Mouse (Mus musculus) small intestine, adult 2 months (tissue): ENCODE data around the gene Trpv1. TPM values are rescaled to one million over a fixed set of nuclear protein-coding genes. Genes with fewer than 3 reads are reported as not detected.

Experiments
- H3K27ac ChIP-seq: fragments of 200-500 bp; 2 replicates; pipeline ENCODE4 v1.5.1; 2012; ENCODE audit warnings: low read depth, low read length, control low read depth, inconsistent platforms; ENCODE audit not compliant: insufficient read depth
- H3K27me3 ChIP-seq: fragments of 200-500 bp; 2 replicates; pipeline ENCODE4 v1.6.1; 2012; ENCODE audit warnings: mild to moderate bottlenecking, moderate library complexity, low read length, inconsistent platforms; ENCODE audit not compliant: control insufficient read depth, insufficient read depth
- H3K36me3 ChIP-seq: fragments of 200-500 bp; 2 replicates; pipeline ENCODE4 v1.6.1; 2012; ENCODE audit warnings: mild to moderate bottlenecking, low read length, control low read depth, inconsistent platforms; ENCODE audit not compliant: control insufficient read depth, insufficient read depth
- H3K4me1 ChIP-seq: fragments of 200-500 bp; 2 replicates; pipeline ENCODE4 v1.6.1; 2012; ENCODE audit warnings: low read length, inconsistent platforms, mixed read lengths; ENCODE audit not compliant: control insufficient read depth, insufficient read depth, insufficient read length
- H3K4me3 ChIP-seq: fragments of 200-500 bp; 2 replicates; pipeline ENCODE4 v1.5.1; 2012; ENCODE audit warnings: low read depth, mild to moderate bottlenecking, control low read depth, inconsistent platforms, low read length, moderate library complexity
- CTCF ChIP-seq: fragments of 200-500 bp; IDR thresholded peaks from 2 replicates; pipeline ENCODE4 v1.5.1; 2012; ENCODE audit warnings: low read depth, mild to moderate bottlenecking, control low read depth, inconsistent platforms, low read length, moderate library complexity, mixed read lengths; ENCODE audit not compliant: insufficient replicate concordance, insufficient read length; ENCODE audit errors: extremely low read depth
- POLR2A ChIP-seq: fragments of 200-500 bp; IDR thresholded peaks from 2 replicates; pipeline ENCODE4 v1.6.1; 2012; ENCODE audit warnings: low read depth, mild to moderate bottlenecking, control low read depth, inconsistent platforms, low read length, moderate library complexity
- WGBS: fragments of 180-500 bp; shearing (Covaris S2); methylation state at CpG from one replicate; pipeline ENCODE4 v1.1.7; 2018; 5-methylcytosine and 5-hydroxymethylcytosine counted together
- polyA plus RNA-seq: library from polyadenylated mRNA; depleted of rRNA; stranded (reverse); fragments of >200 nt; gene quantifications from 2 replicates; pipeline ENCODE4 v1.2.3, GENCODE M21; 2012

Trpv1 gene
- polyA plus RNA-seq, 1 experiment = 0.10 TPM

- peak within 1 kb of the TSS; percentile 92 for H3K27ac ChIP-seq
- no peaks in the 10 kb centered on the region for H3K27me3 ChIP-seq
- TF ChIP-seq CTCF (no peak), POLR2A (peak; percentile 62)
- peak within 1 kb of the TSS; percentile 85 for H3K4me3 ChIP-seq
- H3K4me1 ChIP-seq = peaks cover 4% of the 10 kb centered on the region; the same call in 1 of the 2 replicates
- under 1% methylated on average over 32 of the region's 32 CpGs for WGBS
- 0 out of 2 replicates have a peak, but pooled peaks cover 3% of the 10 kb centered on the region for H3K36me3 ChIP-seq
Measured at GRCm38 (mm10) chr11:73199230-73199712, 34.8 kb upstream of the Trpv1 start, which contains the start of gene Shpk. Shpk (plus strand) TSS chr11:73199460.

DNA sequence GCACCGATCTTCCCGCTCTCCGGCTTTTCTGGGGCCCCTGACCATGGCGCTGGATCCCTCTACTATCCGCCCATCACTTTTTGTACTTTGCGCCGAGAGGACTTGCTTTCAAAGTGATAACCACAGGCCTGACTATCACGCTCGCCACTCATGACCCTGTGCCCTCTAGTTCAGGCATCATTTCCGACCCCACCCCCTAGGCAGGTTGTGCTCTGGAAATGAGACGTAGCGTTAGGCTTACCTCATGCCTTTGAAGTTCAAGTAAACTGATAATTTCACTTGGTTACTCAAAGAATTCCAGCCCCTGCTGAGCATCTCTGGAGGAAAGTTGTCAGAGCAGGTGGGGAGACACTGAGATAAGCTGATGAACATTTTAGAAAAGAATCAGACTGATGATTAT lies 34.2 kb upstream of the Trpv1 start:
- Histone ChIP-seq H3K27me3 (no peaks in the 10 kb centered on the region), H3K4me1 (peaks cover 4% of the 10 kb centered on the region; the same call in 1 of the 2 replicates), H3K27ac (peak overlapping the region; percentile 92), H3K4me3 (peak overlapping the region; percentile 85), H3K36me3 (0 out of 2 replicates have a peak, but pooled peaks cover 3% of the 10 kb centered on the region)
- WGBS = 1% methylated on average over 12 of the region's 12 CpGs
- TF ChIP-seq CTCF (no peak), POLR2A (peak; percentile 34; the same call in 1 of the 2 replicates)

GRCm38 (mm10) chr11:73201021-73201420 lies 33.1 kb upstream of the Trpv1 start:
- TF ChIP-seq CTCF (no peak), POLR2A (no peak)
- Histone ChIP-seq H3K27ac (no peak overlapping the region), H3K4me1 (peaks cover 4% of the 10 kb centered on the region; the same call in 1 of the 2 replicates), H3K27me3 (no peaks in the 10 kb centered on the region), H3K36me3 (0 out of 2 replicates have a peak, but pooled peaks cover 1% of the 10 kb centered on the region), H3K4me3 (no peak overlapping the region)
- WGBS = 28% methylated on average over 2 of the region's 2 CpGs

- peaks cover 4% of the 10 kb centered on the region; the same call in 1 of the 2 replicates for H3K4me1 ChIP-seq
- TF ChIP-seq POLR2A = no peak
- no peak for TF ChIP-seq CTCF
- H3K27me3 ChIP-seq = no peaks in the 10 kb centered on the region
- WGBS = 37% methylated on average over 4 of the region's 4 CpGs
- no peak overlapping the region for H3K27ac ChIP-seq
- H3K36me3 ChIP-seq = 0 out of 2 replicates have a peak, but pooled peaks cover 3% of the 10 kb centered on the region
- no peak overlapping the region for H3K4me3 ChIP-seq
Measured at GRCm38 (mm10) chr11:73201597-73201996, 32.5 kb upstream of the Trpv1 start.

DNA sequence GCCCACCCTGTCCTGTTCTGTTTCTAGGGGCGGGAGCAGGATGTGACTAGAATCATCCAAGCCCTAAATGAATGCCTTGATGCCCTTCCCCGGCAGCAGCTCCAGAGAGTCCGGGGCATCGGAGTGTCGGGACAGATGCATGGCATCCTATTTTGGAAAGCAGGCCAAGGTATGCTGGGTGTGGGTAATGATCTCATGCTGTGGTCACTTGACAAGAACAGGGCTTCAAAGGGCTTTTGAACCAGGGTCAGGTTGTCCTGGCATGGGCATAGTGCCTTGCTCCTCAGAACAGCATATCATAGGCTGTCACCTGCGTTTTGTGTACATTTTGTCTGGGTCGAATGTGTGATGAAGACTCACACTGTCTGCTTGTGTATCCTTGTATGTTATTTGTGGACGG lies 30.2 kb upstream of the Trpv1 start:
- H3K27ac ChIP-seq = no peak overlapping the region
- no peak for TF ChIP-seq CTCF
- no peak for TF ChIP-seq POLR2A
- WGBS = 88% methylated on average over 8 of the region's 8 CpGs
- H3K4me1 ChIP-seq = peaks cover 4% of the 10 kb centered on the region; the same call in 1 of the 2 replicates
- no peaks in the 10 kb centered on the region for H3K27me3 ChIP-seq
- H3K4me3 ChIP-seq = no peak overlapping the region
- H3K36me3 ChIP-seq = 0 out of 2 replicates have a peak, but pooled peaks cover 3% of the 10 kb centered on the region

DNA sequence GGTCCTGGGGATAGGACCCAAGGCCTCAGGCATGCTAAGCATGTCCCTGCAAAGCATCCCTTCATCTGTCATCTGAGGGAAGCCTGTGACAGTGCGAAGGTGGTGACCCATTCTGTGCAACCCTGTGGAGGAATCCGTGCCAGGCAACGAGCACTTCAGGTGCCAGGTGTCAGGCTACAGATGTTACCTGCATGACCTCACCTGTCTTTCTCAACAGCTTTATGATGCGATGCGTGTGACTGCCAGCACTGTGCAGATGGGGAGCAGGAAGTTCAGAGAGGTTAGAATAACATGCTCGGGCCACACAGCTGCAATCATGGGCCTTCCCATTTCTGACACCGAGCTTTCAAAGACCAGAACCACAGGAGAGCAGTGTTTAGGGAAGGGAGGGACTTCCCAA lies 28.9 kb upstream of the Trpv1 start:
- H3K27ac ChIP-seq = no peak overlapping the region
- no peak overlapping the region for H3K4me3 ChIP-seq
- H3K36me3 ChIP-seq = peaks cover 3% of the 10 kb centered on the region; the same call in 1 of the 2 replicates
- WGBS = 41% methylated on average over 7 of the region's 7 CpGs
- no peak for TF ChIP-seq CTCF
- TF ChIP-seq POLR2A = no peak
- no peaks in the 10 kb centered on the region for H3K27me3 ChIP-seq
- 0 out of 2 replicates have a peak, but pooled peaks cover under 1% of the 10 kb centered on the region for H3K4me1 ChIP-seq

GRCm38 (mm10) chr11:73207621-73208020 lies 26.5 kb upstream of the Trpv1 start:
- no peak for TF ChIP-seq POLR2A
- TF ChIP-seq CTCF = no peak
- Histone ChIP-seq H3K4me3 (no peak overlapping the region), H3K36me3 (peaks cover 5% of the 10 kb centered on the region; the same call in 1 of the 2 replicates), H3K27ac (no peak overlapping the region), H3K27me3 (no peaks in the 10 kb centered on the region), H3K4me1 (no peaks in the 10 kb centered on the region)
- WGBS = 86% methylated on average over 2 of the region's 2 CpGs
